In genomic region chr10:70097291-70097901, GRCm38 (mm10) we compare ENCODE assay signal across 7 mouse cellular contexts. TPM values are rescaled to one million over a fixed set of nuclear protein-coding genes. Genes with fewer than 3 reads are reported as not detected.
DNase-seq lines count a peak whose midpoint lies in the region; ATAC-seq and TF ChIP-seq lines count a peak whose summit lies in the region.

No protein-coding gene starts in this region.

- peak overlapping the region; percentile 95 for H3K9ac ChIP-seq in CH12.LX (ENCODE audit: insufficient read depth, low read depth)
- H3K9ac ChIP-seq in heart, embryonic 16.5 days (ENCODE audit: low read length): peak overlapping the region; percentile 99
- peak overlapping the region; percentile 94 for H3K9ac ChIP-seq in midbrain, embryonic 12.5 days (replicated peaks)
- peak overlapping the region; percentile 77 for H3K9ac ChIP-seq in stomach, embryonic 14.5 days (replicated peaks; ENCODE audit: low read depth, low read length)

- dilution Hi-C loops in CH12.LX (cut with MboI; ENCODE audit: extremely low pct_ligation_motif_present, extremely low pct_unique_long_range_greater_than_20kb, low sequenced_read_pairs): no loop called here

- no peak for TF ChIP-seq POLR2A in CH12.LX (IDR thresholded peaks at IDR 0.05; ENCODE audit: low read depth, low read length)

- WGBS in embryonic facial prominence, embryonic 10.5 days: 1% methylated on average over 58 of the region's 58 CpGs
- WGBS in heart, embryonic 16.5 days: under 1% methylated on average over 58 of the region's 58 CpGs
- WGBS in midbrain, embryonic 12.5 days: under 1% methylated on average over 54 of the region's 58 CpGs
- under 1% methylated on average over 44 of the region's 58 CpGs for WGBS in stomach, embryonic 14.5 days

- peaks cover 7 to 32% of the 10 kb centered on the region in 2 experiments for H3K36me3 ChIP-seq in CH12.LX (replicated peaks in 1 of 2; ENCODE audit: control insufficient read depth in 1 of 2, insufficient read depth in 1 of 2, low read length in 1 of 2)
- H3K36me3 ChIP-seq in embryonic facial prominence, embryonic 10.5 days (replicated peaks): peaks cover 19% of the 10 kb centered on the region
- H3K36me3 ChIP-seq in heart, embryonic 16.5 days (ENCODE audit: control insufficient read depth, insufficient read depth): peaks cover 4% of the 10 kb centered on the region; the same call in 1 of the 2 replicates
- H3K36me3 ChIP-seq in midbrain, embryonic 12.5 days: peaks cover 11% of the 10 kb centered on the region; the same call in 1 of the 2 replicates
- no peaks in the 10 kb centered on the region for H3K36me3 ChIP-seq in stomach, embryonic 14.5 days (ENCODE audit: control insufficient read depth, insufficient read depth, low read length)

- no peak for TF ChIP-seq CTCF in CH12.LX (conservative IDR thresholded peaks at IDR 0.05 in 1 of 2, IDR thresholded peaks at IDR 0.05 in 1 of 2; ENCODE audit: low read depth in 2 of 2, low read length in 2 of 2)

- DNase-seq in A20 (ENCODE audit: low read depth, low spot score) (peak; percentile 65), CH12.LX (ENCODE audit: extremely low read depth) (no peak)
- DNase-seq in embryonic facial prominence, embryonic 10.5 days (ENCODE audit: low spot score): peak; percentile 65
- DNase-seq in layer of hippocampus, adult 8-10 months (ENCODE audit: low spot score in 2 of 2): peak; percentile 21 to 24

- no peak for TF ChIP-seq EP300 in CH12.LX (IDR thresholded peaks at IDR 0.05; ENCODE audit: low read length)

- peak overlapping the region; percentile 94 for H3K27ac ChIP-seq in CH12.LX (ENCODE audit: insufficient read depth, low read depth)
- H3K27ac ChIP-seq in embryonic facial prominence, embryonic 10.5 days (replicated peaks): peak overlapping the region; percentile 93
- H3K27ac ChIP-seq in heart, embryonic 16.5 days (ENCODE audit: low read length): peak overlapping the region; percentile 92
- H3K27ac ChIP-seq in midbrain, embryonic 12.5 days (replicated peaks): peak overlapping the region; percentile 82
- H3K27ac ChIP-seq in stomach, embryonic 14.5 days (ENCODE audit: low read length): peak overlapping the region; percentile 78

- H3K27me3 ChIP-seq in CH12.LX (replicated peaks): no peaks in the 10 kb centered on the region
- H3K27me3 ChIP-seq in embryonic facial prominence, embryonic 10.5 days (replicated peaks; ENCODE audit: low read depth, poor library complexity, severe bottlenecking): no peaks in the 10 kb centered on the region
- no peaks in the 10 kb centered on the region for H3K27me3 ChIP-seq in heart, embryonic 16.5 days (ENCODE audit: control insufficient read depth, insufficient read depth, low read length)
- no peaks in the 10 kb centered on the region for H3K27me3 ChIP-seq in midbrain, embryonic 12.5 days
- H3K27me3 ChIP-seq in stomach, embryonic 14.5 days (ENCODE audit: control insufficient read depth, insufficient read depth, low read length): no peaks in the 10 kb centered on the region

- H3K79me2 ChIP-seq in CH12.LX (replicated peaks; ENCODE audit: control insufficient read depth, extremely low read depth, insufficient read depth, poor library complexity, severe bottlenecking): peaks cover 49% of the 10 kb centered on the region

- H3K4me2 ChIP-seq in CH12.LX (ENCODE audit: insufficient read depth, low read depth, poor library complexity, severe bottlenecking): peak overlapping the region; percentile 84; the same call in 1 of the 2 replicates
- peak overlapping the region; percentile 87 for H3K4me2 ChIP-seq in heart, embryonic 16.5 days (ENCODE audit: low read depth, low read length)
- H3K4me2 ChIP-seq in midbrain, embryonic 12.5 days (replicated peaks): peak overlapping the region; percentile 88
- peak overlapping the region; percentile 89 for H3K4me2 ChIP-seq in stomach, embryonic 14.5 days (replicated peaks; ENCODE audit: low read depth, low read length)

- in situ Hi-C loops in CH12.LX (cut with MboI; ENCODE audit: low pct_ligation_motif_present, low pct_unique_long_range_greater_than_20kb, low sequenced_read_pairs): no loop called here

- peaks cover 11 to 23% of the 10 kb centered on the region in 2 experiments for H3K4me1 ChIP-seq in CH12.LX (ENCODE audit: control insufficient read depth in 1 of 2, insufficient read depth in 2 of 2)
- H3K4me1 ChIP-seq in embryonic facial prominence, embryonic 10.5 days: peaks cover 54% of the 10 kb centered on the region
- peaks cover 37% of the 10 kb centered on the region for H3K4me1 ChIP-seq in heart, embryonic 16.5 days (ENCODE audit: control insufficient read depth, insufficient read depth, low read length)
- H3K4me1 ChIP-seq in midbrain, embryonic 12.5 days: peaks cover 36% of the 10 kb centered on the region
- H3K4me1 ChIP-seq in stomach, embryonic 14.5 days (ENCODE audit: control insufficient read depth, insufficient read depth, low read length): peaks cover 21% of the 10 kb centered on the region

- no peak for TF ChIP-seq RAD21 in CH12.LX (IDR thresholded peaks at IDR 0.05; ENCODE audit: low read depth, low read length)

- H3K9me3 ChIP-seq in CH12.LX (replicated peaks; ENCODE audit: low read length): peaks cover 11% of the 10 kb centered on the region
- peaks cover 7% of the 10 kb centered on the region for H3K9me3 ChIP-seq in embryonic facial prominence, embryonic 10.5 days
- peaks cover 7% of the 10 kb centered on the region for H3K9me3 ChIP-seq in heart, embryonic 16.5 days (replicated peaks; ENCODE audit: control insufficient read depth, low read length)
- H3K9me3 ChIP-seq in midbrain, embryonic 12.5 days: peaks cover 4% of the 10 kb centered on the region; the same call in 1 of the 2 replicates
- no peaks in the 10 kb centered on the region for H3K9me3 ChIP-seq in stomach, embryonic 14.5 days (ENCODE audit: control insufficient read depth, low read depth, low read length)

- ATAC-seq in heart, embryonic 16.5 days (replicated peaks; ENCODE audit: extremely low read depth, insufficient read depth, low FRiP score): peak; percentile 4
- ATAC-seq in midbrain, embryonic 12.5 days (ENCODE audit: low FRiP score, low read depth): peak; percentile 38
- peak; percentile 2; the same call in 1 of the 2 replicates for ATAC-seq in stomach, embryonic 14.5 days (ENCODE audit: insufficient number of reproducible peaks, insufficient read depth, low FRiP score, low read depth)

- H3K4me3 ChIP-seq in CH12.LX (replicated peaks in 1 of 3; ENCODE audit: low read depth in 2 of 3, low read length in 2 of 3, poor library complexity in 1 of 3): peak overlapping the region; percentile 89 to 100 (median 91)
- H3K4me3 ChIP-seq in embryonic facial prominence, embryonic 10.5 days: peak overlapping the region; percentile 100
- peak overlapping the region; percentile 99 for H3K4me3 ChIP-seq in heart, embryonic 16.5 days (ENCODE audit: low read length)
- H3K4me3 ChIP-seq in midbrain, embryonic 12.5 days: peak overlapping the region; percentile 95
- H3K4me3 ChIP-seq in stomach, embryonic 14.5 days (ENCODE audit: low read depth, low read length): peak overlapping the region; percentile 92

TF ChIP-seq in CH12.LX, 34 proteins besides CTCF, POLR2A, EP300 and RAD21:
- no peak for TF ChIP-seq CHD1 (IDR thresholded peaks at IDR 0.05; ENCODE audit: low read depth, low read length)
- TF ChIP-seq JUN (IDR thresholded peaks at IDR 0.05; ENCODE audit: insufficient read depth, low read depth, low read length): no peak
- no peak for TF ChIP-seq MXI1 (IDR thresholded peaks at IDR 0.05; ENCODE audit: low read depth, low read length)
- no peak for TF ChIP-seq ZKSCAN1 (IDR thresholded peaks at IDR 0.05; ENCODE audit: borderline replicate concordance, low read depth, low read length)
- no peak for TF ChIP-seq USF2 (conservative IDR thresholded peaks at IDR 0.05; ENCODE audit: low read depth, low read length)
- TF ChIP-seq NELFE (IDR thresholded peaks at IDR 0.05; ENCODE audit: low read depth, low read length): no peak
- TF ChIP-seq ZC3H11A (IDR thresholded peaks at IDR 0.05; ENCODE audit: low read depth, low read length): no peak
- TF ChIP-seq IRF4 (IDR thresholded peaks at IDR 0.05; ENCODE audit: low read depth, low read length): no peak
- TF ChIP-seq HCFC1 (IDR thresholded peaks at IDR 0.05; ENCODE audit: low read depth, low read length): no peak
- no peak for TF ChIP-seq UBTF (IDR thresholded peaks at IDR 0.05; ENCODE audit: low read depth, low read length)
- TF ChIP-seq SIN3A (IDR thresholded peaks at IDR 0.05; ENCODE audit: low read length): no peak
- TF ChIP-seq MYC (IDR thresholded peaks at IDR 0.05; ENCODE audit: low read depth, low read length): no peak

RNA-seq across cellular contexts. Expression of gene Ccdc6, which starts 0.5 kb away (rescaled TPM):
- total RNA-seq in CH12.LX (2012; rRNA removed): 28.5 and 36.7 TPM in 2 replicates
- total RNA-seq in CH12.LX (2014; rRNA removed): 17.1 and 19.7 TPM in 2 replicates
- polyA plus RNA-seq in CH12.LX (2012; ENCODE audit: insufficient read length, low read depth): 33.0 and 33.5 TPM in 2 replicates
- 19.6 and 19.9 TPM in 2 replicates for polyA plus RNA-seq in embryonic facial prominence, embryonic 10.5 days (2016; fragmentation: Nextera tagmentation; extraction: Ambion mirVana)
- polyA plus RNA-seq in heart, embryonic 16.5 days (2015; fragmentation: Nextera tagmentation; extraction: Ambion mirVana): 13.1 and 14.0 TPM in 2 replicates
- 10 to 100 TPM; 56.7 to 70.6 (median 66.3) TPM for total RNA-seq in layer of hippocampus, adult 8-10 months (2022)
- 16.2 and 17.1 TPM in 2 replicates for polyA plus RNA-seq in midbrain, embryonic 12.5 days (2016; fragmentation: Nextera tagmentation; extraction: Ambion mirVana)
- polyA plus RNA-seq in stomach, embryonic 14.5 days (2014; fragmentation: Nextera tagmentation; extraction: Ambion mirVana): 25.1 and 27.2 TPM in 2 replicates
